Mouse (Mus musculus): ENCODE results near the gene Ptprk.

The Ptprk gene

GRCm38 (mm10) chr10:28414823-28415222, 340.2 kb downstream of the Ptprk start:
- DNase-seq (ENCODE audit: low spot score in 2 of 2) = no peak

GRCm38 (mm10) chr10:28422622-28423021, 348.0 kb downstream of the Ptprk start:
- DNase-seq (ENCODE audit: low spot score in 2 of 2) = no peak

GRCm38 (mm10) chr10:28425371-28425770, 350.8 kb downstream of the Ptprk start:
- DNase-seq (ENCODE audit: low spot score in 2 of 2) = no peak

- no peak for DNase-seq (ENCODE audit: low spot score in 2 of 2)
These were observed 361.5 kb downstream of the Ptprk start for GRCm38 (mm10) chr10:28436084-28436483.

- DNase-seq (ENCODE audit: low spot score in 2 of 2) = no peak
These were observed 375.2 kb downstream of the Ptprk start for GRCm38 (mm10) chr10:28449853-28450252.

GRCm38 (mm10) chr10:28450642-28451041, 376.0 kb downstream of the Ptprk start:
- DNase-seq (ENCODE audit: low spot score in 2 of 2) = no peak

GRCm38 (mm10) chr10:28458027-28458426, 383.4 kb downstream of the Ptprk start:
- DNase-seq (ENCODE audit: low spot score in 2 of 2) = no peak

GRCm38 (mm10) chr10:28459963-28460362, 385.3 kb downstream of the Ptprk start:
- no peak for DNase-seq (ENCODE audit: low spot score in 2 of 2)

- no peak for DNase-seq (ENCODE audit: low spot score in 2 of 2)
These were observed 389.1 kb downstream of the Ptprk start for GRCm38 (mm10) chr10:28463706-28464105.

- no peak for DNase-seq (ENCODE audit: low spot score in 2 of 2)
These were observed 390.3 kb downstream of the Ptprk start for GRCm38 (mm10) chr10:28464766-28465548.

GRCm38 (mm10) chr10:28485574-28485973, 411.0 kb downstream of the Ptprk start:
- DNase-seq (ENCODE audit: low spot score in 2 of 2) = peak in 1 of 2 experiments; percentile 32

- no peak for DNase-seq (ENCODE audit: low spot score in 2 of 2)
These were observed 416.4 kb downstream of the Ptprk start for GRCm38 (mm10) chr10:28491006-28491405.

- DNase-seq (ENCODE audit: low spot score in 2 of 2) = no peak
These were observed 417.6 kb downstream of the Ptprk start for GRCm38 (mm10) chr10:28492206-28492605.

GRCm38 (mm10) chr10:28492870-28493269, 418.2 kb downstream of the Ptprk start:
- no peak for DNase-seq (ENCODE audit: low spot score in 2 of 2)

- DNase-seq (ENCODE audit: low spot score in 2 of 2) = no peak
These were observed 418.7 kb downstream of the Ptprk start for GRCm38 (mm10) chr10:28493271-28493861.

GRCm38 (mm10) chr10:28497791-28498190, 423.2 kb downstream of the Ptprk start:
- no peak for DNase-seq (ENCODE audit: low spot score in 2 of 2)

GRCm38 (mm10) chr10:28498504-28498903, 423.9 kb downstream of the Ptprk start:
- no peak for DNase-seq (ENCODE audit: low spot score in 2 of 2)

GRCm38 (mm10) chr10:28513601-28514000, 439.0 kb downstream of the Ptprk start:
- DNase-seq (ENCODE audit: low spot score in 2 of 2) = no peak

GRCm38 (mm10) chr10:28516147-28516546, 441.5 kb downstream of the Ptprk start:
- no peak for DNase-seq (ENCODE audit: low spot score in 2 of 2)

- no peak for DNase-seq (ENCODE audit: low spot score in 2 of 2)
These were observed 443.7 kb downstream of the Ptprk start for GRCm38 (mm10) chr10:28518297-28518696.

GRCm38 (mm10) chr10:28519861-28520260, 445.2 kb downstream of the Ptprk start:
- DNase-seq (ENCODE audit: low spot score in 2 of 2) = no peak

- no peak for DNase-seq (ENCODE audit: low spot score in 2 of 2)
These were observed 449.5 kb downstream of the Ptprk start for GRCm38 (mm10) chr10:28523992-28524735.

GRCm38 (mm10) chr10:28540595-28540994, 466.0 kb downstream of the Ptprk start:
- DNase-seq (ENCODE audit: low spot score in 2 of 2) = no peak

Measured in urinary bladder, postnatal 4 days (tissue).